Mouse (Mus musculus) embryonic facial prominence, embryonic 12.5 days (tissue): ENCODE data around the gene Prpf6. TPM values are rescaled to one million over a fixed set of nuclear protein-coding genes. Genes with fewer than 3 reads are reported as not detected.

Experiments used
- ATAC-seq: fragments of 200-750 bp; cut with Nextera tagmentation; 2 replicates; pipeline ENCODE4 v1.8.0; 2017; ENCODE audit not compliant: insufficient number of reproducible peaks, insufficient read depth, low FRiP score, low TSS enrichment
- H3K27ac ChIP-seq: fragments of 300-500 bp; sonication (generic); 2 replicates; pipeline ENCODE4 v1.5.1; 2016; ENCODE audit warnings: mild to moderate bottlenecking
- H3K27me3 ChIP-seq: fragments of 300-500 bp; sonication (generic); 2 replicates; pipeline ENCODE4 v1.6.1; 2016; ENCODE audit warnings: mild to moderate bottlenecking, moderate library complexity
- H3K36me3 ChIP-seq: fragments of 300-500 bp; sonication (generic); 2 replicates; pipeline ENCODE4 v1.6.1; 2016; ENCODE audit warnings: mild to moderate bottlenecking
- H3K4me1 ChIP-seq: fragments of 300-500 bp; sonication (generic); 2 replicates; pipeline ENCODE4 v1.6.1; 2016
- H3K4me2 ChIP-seq: fragments of 300-500 bp; sonication (generic); replicated peaks from 2 replicates; pipeline ENCODE4 v1.6.1; 2016; ENCODE audit warnings: mild to moderate bottlenecking, moderate library complexity
- H3K4me3 ChIP-seq: fragments of 300-500 bp; sonication (generic); 2 replicates; pipeline ENCODE4 v1.5.1; 2016; ENCODE audit warnings: mild to moderate bottlenecking
- H3K9ac ChIP-seq: fragments of 300-500 bp; sonication (generic); 2 replicates; pipeline ENCODE4 v1.6.1; 2016; ENCODE audit warnings: mild to moderate bottlenecking, moderate library complexity
- H3K9me3 ChIP-seq: fragments of 300-500 bp; sonication (generic); 2 replicates; pipeline ENCODE4 v1.6.1; 2016; ENCODE audit warnings: mild to moderate bottlenecking, moderate library complexity
- WGBS: fragments of 180-500 bp; shearing (Covaris S2); methylation state at CpG from one replicate; pipeline ENCODE4 v1.1.7; 2016; 5-methylcytosine and 5-hydroxymethylcytosine counted together
- polyA plus RNA-seq: library from polyadenylated mRNA; unstranded; fragments of >200 nt; fragmentation: Nextera tagmentation; extraction: Ambion mirVana; gene quantifications from 2 replicates; pipeline ENCODE4 v1.2.1, GENCODE M21; 2016

Gene Prpf6
- polyA plus RNA-seq, 1 experiment from 2014 or later, result 74.4 TPM

- H3K4me1 ChIP-seq, result peaks cover 34% of the 10 kb centered on the region
- WGBS, result under 1% methylated on average over 43 of the region's 43 CpGs
- H3K9me3 ChIP-seq, result no peaks in the 10 kb centered on the region
- no peak within 1 kb of the TSS for H3K27ac ChIP-seq
- H3K27me3 ChIP-seq, result peaks cover 61% of the 10 kb centered on the region
- H3K4me2 ChIP-seq, result peak within 1 kb of the TSS; percentile 77
- H3K9ac ChIP-seq, result peak within 1 kb of the TSS; percentile 24
- ATAC-seq, result 0 out of 2 replicates have a peak, but pooled peaks have one; percentile 29
- no peaks in the 10 kb centered on the region for H3K36me3 ChIP-seq
- peak within 1 kb of the TSS; percentile 48 for H3K4me3 ChIP-seq
These were observed 79.7 kb downstream of the Prpf6 start, which contains the start of gene Sox18 for GRCm38 (mm10) chr2:181671326-181671725. Gene Sox18 (minus strand): TSS chr2:181671640.

- Histone ChIP-seq H3K4me1 (peaks cover 34% of the 10 kb centered on the region), H3K27ac (no peak overlapping the region), H3K9ac (no peak overlapping the region), H3K9me3 (no peaks in the 10 kb centered on the region), H3K4me2 (0 out of 2 replicates have a peak overlapping the region, but pooled peaks have one; percentile 77), H3K27me3 (peaks cover 61% of the 10 kb centered on the region), H3K4me3 (no peak overlapping the region), H3K36me3 (no peaks in the 10 kb centered on the region)
- ATAC-seq, result no peak
- 23% methylated on average over 7 of the region's 7 CpGs for WGBS
These were observed 80.3 kb downstream of the Prpf6 start for GRCm38 (mm10) chr2:181671984-181672383.

- Histone ChIP-seq H3K9ac (peak overlapping the region; percentile 2; the same call in 1 of the 2 replicates), H3K27ac (no peak overlapping the region), H3K27me3 (peaks cover 56% of the 10 kb centered on the region), H3K4me3 (no peak overlapping the region), H3K9me3 (no peaks in the 10 kb centered on the region), H3K4me1 (peaks cover 34% of the 10 kb centered on the region), H3K36me3 (no peaks in the 10 kb centered on the region), H3K4me2 (no peak overlapping the region)
- ATAC-seq, result no peak
- 30% methylated on average over 1 of the region's 1 CpGs for WGBS
These were observed 81.8 kb downstream of the Prpf6 start for GRCm38 (mm10) chr2:181673501-181673900.

- Histone ChIP-seq H3K27me3 (peaks cover 42% of the 10 kb centered on the region), H3K9me3 (no peaks in the 10 kb centered on the region), H3K4me2 (no peak overlapping the region), H3K27ac (no peak overlapping the region), H3K9ac (no peak overlapping the region), H3K4me3 (no peak overlapping the region), H3K36me3 (no peaks in the 10 kb centered on the region), H3K4me1 (peaks cover 33% of the 10 kb centered on the region)
- no peak for ATAC-seq
- 86% methylated on average over 4 of the region's 4 CpGs for WGBS
These were observed 83.3 kb downstream of the Prpf6 start for GRCm38 (mm10) chr2:181674934-181675333.

- Histone ChIP-seq H3K4me3 (no peak overlapping the region), H3K27me3 (peaks cover 37% of the 10 kb centered on the region), H3K36me3 (no peaks in the 10 kb centered on the region), H3K4me2 (peak overlapping the region; percentile 35), H3K27ac (no peak overlapping the region), H3K9me3 (no peaks in the 10 kb centered on the region), H3K4me1 (peaks cover 28% of the 10 kb centered on the region), H3K9ac (no peak overlapping the region)
- ATAC-seq, result no peak
- WGBS, result 4% methylated on average over 14 of the region's 14 CpGs
These were observed 83.8 kb downstream of the Prpf6 start for GRCm38 (mm10) chr2:181675454-181675853.

GRCm38 (mm10) chr2:181676424-181676823 is 84.8 kb downstream of the Prpf6 start:
- Histone ChIP-seq H3K4me3 (no peak overlapping the region), H3K4me1 (peaks cover 21% of the 10 kb centered on the region), H3K4me2 (no peak overlapping the region), H3K36me3 (no peaks in the 10 kb centered on the region), H3K27me3 (peaks cover 28% of the 10 kb centered on the region), H3K9ac (no peak overlapping the region), H3K9me3 (no peaks in the 10 kb centered on the region), H3K27ac (no peak overlapping the region)
- no peak for ATAC-seq
- 44% methylated on average over 2 of the region's 2 CpGs for WGBS

- no peak for ATAC-seq
- no peaks in the 10 kb centered on the region for H3K36me3 ChIP-seq
- 70% methylated on average over 5 of the region's 5 CpGs for whole genome bisulfite sequencing
- no peak overlapping the region for H3K4me3 ChIP-seq
- no peak overlapping the region for H3K4me2 ChIP-seq
- peaks cover 20% of the 10 kb centered on the region for H3K27me3 ChIP-seq
- no peak overlapping the region for H3K27ac ChIP-seq
- no peak overlapping the region for H3K9ac ChIP-seq
- H3K4me1 ChIP-seq, result peaks cover 18% of the 10 kb centered on the region
- no peaks in the 10 kb centered on the region for H3K9me3 ChIP-seq
These were observed 85.6 kb downstream of the Prpf6 start for GRCm38 (mm10) chr2:181677096-181677754.

- Histone ChIP-seq H3K4me2 (no peak overlapping the region), H3K27me3 (peaks cover 15% of the 10 kb centered on the region), H3K9ac (no peak overlapping the region), H3K27ac (no peak overlapping the region), H3K36me3 (no peaks in the 10 kb centered on the region), H3K4me1 (peaks cover 18% of the 10 kb centered on the region), H3K4me3 (no peak overlapping the region), H3K9me3 (no peaks in the 10 kb centered on the region)
- 52% methylated on average over 3 of the region's 3 CpGs for WGBS
- no peak for ATAC-seq
These were observed 86.1 kb downstream of the Prpf6 start for GRCm38 (mm10) chr2:181677755-181678098.

- no peak overlapping the region for H3K9ac ChIP-seq
- H3K27ac ChIP-seq, result no peak overlapping the region
- peak; percentile 50; the same call in 1 of the 2 replicates for ATAC-seq
- WGBS, result 41% methylated on average over 1 of the region's 1 CpGs
- H3K9me3 ChIP-seq, result no peaks in the 10 kb centered on the region
- peaks cover 4% of the 10 kb centered on the region; the same call in 1 of the 2 replicates for H3K27me3 ChIP-seq
- peaks cover 12% of the 10 kb centered on the region for H3K4me1 ChIP-seq
- no peak overlapping the region for H3K4me3 ChIP-seq
- no peak overlapping the region for H3K4me2 ChIP-seq
- H3K36me3 ChIP-seq, result no peaks in the 10 kb centered on the region
These were observed 87.1 kb downstream of the Prpf6 start for GRCm38 (mm10) chr2:181678780-181679179.

GRCm38 (mm10) chr2:181679951-181680715 is 88.5 kb downstream of the Prpf6 start, which contains the start of gene Tcea2:
Gene Tcea2 (plus strand): TSS chr2:181680310.
- Histone ChIP-seq H3K9ac (peak within 1 kb of the TSS; percentile 81), H3K9me3 (no peaks in the 10 kb centered on the region), H3K27me3 (no peaks in the 10 kb centered on the region), H3K27ac (peak within 1 kb of the TSS; percentile 43), H3K4me3 (peak within 1 kb of the TSS; percentile 66), H3K4me1 (peaks cover 6% of the 10 kb centered on the region; the same call in 1 of the 2 replicates), H3K4me2 (peak within 1 kb of the TSS; percentile 89), H3K36me3 (0 out of 2 replicates have a peak, but pooled peaks cover 3% of the 10 kb centered on the region)
- WGBS, result under 1% methylated on average over 68 of the region's 69 CpGs
- peak; percentile 38; the same call in 1 of the 2 replicates for ATAC-seq

GRCm38 (mm10) chr2:181680716-181681117 is 89.0 kb downstream of the Prpf6 start:
- peak overlapping the region; percentile 89 for H3K4me2 ChIP-seq
- 0 out of 2 replicates have a peak, but pooled peaks cover 3% of the 10 kb centered on the region for H3K36me3 ChIP-seq
- WGBS, result 11% methylated on average over 7 of the region's 7 CpGs
- ATAC-seq, result peak; percentile 11; the same call in 1 of the 2 replicates
- H3K9me3 ChIP-seq, result no peaks in the 10 kb centered on the region
- H3K4me3 ChIP-seq, result peak overlapping the region; percentile 66
- H3K9ac ChIP-seq, result peak overlapping the region; percentile 81
- H3K4me1 ChIP-seq, result 0 out of 2 replicates have a peak, but pooled peaks cover 1% of the 10 kb centered on the region
- no peaks in the 10 kb centered on the region for H3K27me3 ChIP-seq
- 0 out of 2 replicates have a peak overlapping the region, but pooled peaks have one; percentile 43 for H3K27ac ChIP-seq
